Mouse (Mus musculus) liver, embryonic 13.5 days (tissue): ENCODE results near the gene Ccdc162. TPM values are rescaled to one million over a fixed set of nuclear protein-coding genes. Genes with fewer than 3 reads are reported as not detected.
"Not testable (repeated sequence)": the region's sequence is repeated elsewhere in the genome, so short reads cannot be mapped to it uniquely, and the experiment has no call there.

Experiments used
- ATAC-seq: fragments of 200-750 bp; cut with Nextera tagmentation; 2 replicates; pipeline ENCODE4 v1.8.0; 2017; ENCODE audit warnings: low read depth, mild to moderate bottlenecking, moderate number of reproducible peaks, moderate library complexity
- DNase-seq: peaks from one replicate; pipeline ENCODE4 v3.0.0; 2022
- H3K27ac ChIP-seq: fragments of 300-500 bp; sonication (generic); 2 replicates; pipeline ENCODE4 v1.5.1; 2015; ENCODE audit warnings: moderate library complexity, mild to moderate bottlenecking, inconsistent platforms
- H3K27me3 ChIP-seq: fragments of 300-500 bp; sonication (generic); 2 replicates; pipeline ENCODE4 v1.6.1; 2015; ENCODE audit warnings: mild to moderate bottlenecking, inconsistent platforms
- H3K36me3 ChIP-seq: fragments of 300-500 bp; sonication (generic); 2 replicates; pipeline ENCODE4 v1.6.1; 2015; ENCODE audit warnings: mild to moderate bottlenecking, inconsistent platforms
- H3K4me1 ChIP-seq: fragments of 300-500 bp; sonication (generic); replicated peaks from 2 replicates; pipeline ENCODE4 v1.6.1; 2015; ENCODE audit warnings: inconsistent platforms
- H3K4me2 ChIP-seq: fragments of 300-500 bp; sonication (generic); 2 replicates; pipeline ENCODE4 v1.6.1; 2015; ENCODE audit warnings: inconsistent platforms, mild to moderate bottlenecking, moderate library complexity
- H3K4me3 ChIP-seq: fragments of 300-500 bp; sonication (generic); replicated peaks from 2 replicates; pipeline ENCODE4 v1.5.1; 2015; ENCODE audit warnings: mild to moderate bottlenecking, inconsistent platforms
- H3K9ac ChIP-seq: fragments of 300-500 bp; sonication (generic); 2 replicates; pipeline ENCODE4 v1.6.1; 2015; ENCODE audit warnings: mild to moderate bottlenecking, inconsistent platforms
- H3K9me3 ChIP-seq: fragments of 300-500 bp; sonication (generic); replicated peaks from 2 replicates; pipeline ENCODE4 v1.6.1; 2016; ENCODE audit warnings: inconsistent platforms
- WGBS: fragments of 180-500 bp; shearing (Covaris S2); methylation state at CpG from one replicate; pipeline ENCODE4 v1.1.7; 2015; ENCODE audit not compliant: insufficient replicate concordance; 5-methylcytosine and 5-hydroxymethylcytosine counted together
- polyA plus RNA-seq: library from polyadenylated mRNA; unstranded; fragments of >200 nt; fragmentation: Nextera tagmentation; extraction: Ambion mirVana; gene quantifications from 2 replicates; pipeline ENCODE4 v1.2.1, GENCODE M21; 2015

The Ccdc162 gene
- polyA plus RNA-seq, 1 experiment from 2014 or later: 0.09 TPM

DNA sequence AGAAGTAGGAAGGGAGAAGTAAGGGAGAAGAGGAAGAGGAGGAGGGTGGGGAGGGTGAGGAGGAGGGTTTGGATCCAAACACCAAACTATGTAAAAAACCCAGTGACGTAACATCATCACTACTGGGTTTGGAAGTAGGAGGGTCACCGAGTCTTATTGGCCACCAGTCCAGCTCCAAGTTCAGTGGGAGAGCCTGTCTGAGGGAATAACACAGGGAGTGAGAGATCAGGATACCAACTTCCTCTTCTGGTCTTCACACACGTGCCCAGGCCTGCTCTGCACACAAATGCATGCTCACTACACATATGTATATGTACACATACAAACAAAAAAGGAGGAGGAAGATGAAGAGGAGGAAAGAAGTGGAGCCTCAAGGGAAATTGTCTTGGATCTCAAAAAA lies 42.1 kb downstream of the Ccdc162 start:
- Histone ChIP-seq H3K4me2 (no peak overlapping the region), H3K27ac (no peak overlapping the region), H3K36me3 (no peaks in the 10 kb centered on the region), H3K4me3 (no peak overlapping the region), H3K4me1 (no peaks in the 10 kb centered on the region; the same call in 1 of the 2 replicates), H3K9me3 (no peaks in the 10 kb centered on the region), H3K9ac (no peak overlapping the region), H3K27me3 (no peaks in the 10 kb centered on the region)
- WGBS: 40% methylated on average over 3 of the region's 3 CpGs
- ATAC-seq: no peak
- DNase-seq: no peak

DNA sequence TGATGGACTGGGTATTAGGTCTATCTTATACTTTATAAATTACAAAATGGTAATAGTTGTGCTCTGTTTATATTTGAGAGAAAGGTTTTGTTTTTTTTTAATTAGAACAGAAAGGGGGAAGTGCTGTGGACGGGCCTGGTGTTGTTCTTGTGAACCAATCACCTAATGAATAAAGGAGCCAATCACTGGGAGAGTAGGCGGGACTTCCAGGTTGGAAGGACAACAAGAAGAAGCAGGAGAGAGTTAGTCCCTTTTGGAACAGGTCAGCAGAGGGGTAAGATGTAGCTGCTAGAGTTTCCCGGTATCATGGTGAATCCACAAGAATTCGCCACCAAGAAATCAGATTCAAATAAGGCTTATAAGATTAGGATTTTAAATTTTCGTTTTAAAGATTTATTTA lies 46.2 kb downstream of the Ccdc162 start:
- no peak overlapping the region for H3K27ac ChIP-seq
- no peak for ATAC-seq
- H3K4me3 ChIP-seq: no peak overlapping the region
- H3K9me3 ChIP-seq: no peaks in the 10 kb centered on the region
- H3K27me3 ChIP-seq: no peaks in the 10 kb centered on the region
- H3K4me1 ChIP-seq: no peaks in the 10 kb centered on the region
- H3K4me2 ChIP-seq: no peak overlapping the region
- 57% methylated on average over 5 of the region's 5 CpGs for WGBS
- no peak overlapping the region for H3K9ac ChIP-seq
- no peaks in the 10 kb centered on the region for H3K36me3 ChIP-seq
- no peak for DNase-seq

DNA sequence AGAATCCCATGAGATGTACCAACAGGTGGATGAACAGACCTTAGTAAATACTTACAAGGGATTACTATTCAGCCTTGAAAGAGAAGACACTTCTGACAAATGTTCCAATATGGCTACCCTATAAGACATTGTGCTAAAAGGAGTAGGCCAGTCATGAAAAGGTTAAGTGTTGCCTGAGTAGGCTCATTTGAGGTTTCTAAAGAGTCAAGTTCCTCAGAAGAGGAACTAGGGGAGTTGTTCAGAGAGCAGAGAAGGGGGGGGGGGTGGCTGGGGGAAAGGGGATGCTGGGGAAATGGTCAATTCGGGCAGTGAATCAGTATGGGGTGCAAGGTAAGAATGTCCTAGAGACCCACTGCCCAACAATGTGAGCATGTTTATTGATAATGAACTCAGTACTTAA lies 50.9 kb downstream of the Ccdc162 start:
- Histone ChIP-seq H3K27ac (no peak overlapping the region), H3K4me2 (no peak overlapping the region), H3K36me3 (no peaks in the 10 kb centered on the region), H3K27me3 (no peaks in the 10 kb centered on the region), H3K4me3 (no peak overlapping the region), H3K9ac (no peak overlapping the region), H3K4me1 (no peaks in the 10 kb centered on the region), H3K9me3 (no peaks in the 10 kb centered on the region)
- ATAC-seq (no peak), DNase-seq (no peak)
- 8% methylated on average over 1 of the region's 1 CpGs for whole genome bisulfite sequencing

DNA sequence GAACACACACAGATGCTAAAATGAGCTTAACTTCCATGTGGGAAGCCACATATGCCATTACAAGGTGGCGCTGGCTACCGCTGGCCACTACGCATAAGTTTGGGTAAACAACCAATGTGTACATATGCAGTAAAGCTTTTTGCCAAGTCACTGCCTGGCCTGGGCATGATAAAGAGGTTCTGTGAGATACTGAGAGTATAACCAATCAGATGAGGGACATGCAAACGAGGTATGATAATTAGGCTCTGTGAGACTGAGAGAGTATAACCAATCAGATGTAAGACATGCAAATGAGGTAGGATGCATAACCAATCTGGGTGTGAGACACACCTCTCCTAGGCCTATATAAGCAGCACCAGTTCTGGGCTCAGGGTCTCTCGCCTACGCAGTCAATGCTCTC lies 56.8 kb downstream of the Ccdc162 start:
- not testable (repeated sequence) for H3K4me3 ChIP-seq, H3K4me1 ChIP-seq, H3K36me3 ChIP-seq, H3K27me3 ChIP-seq, ATAC-seq, H3K9ac ChIP-seq, DNase-seq, H3K4me2 ChIP-seq, H3K9me3 ChIP-seq, H3K27ac ChIP-seq
- WGBS: 78% methylated on average over 6 of the region's 6 CpGs

DNA sequence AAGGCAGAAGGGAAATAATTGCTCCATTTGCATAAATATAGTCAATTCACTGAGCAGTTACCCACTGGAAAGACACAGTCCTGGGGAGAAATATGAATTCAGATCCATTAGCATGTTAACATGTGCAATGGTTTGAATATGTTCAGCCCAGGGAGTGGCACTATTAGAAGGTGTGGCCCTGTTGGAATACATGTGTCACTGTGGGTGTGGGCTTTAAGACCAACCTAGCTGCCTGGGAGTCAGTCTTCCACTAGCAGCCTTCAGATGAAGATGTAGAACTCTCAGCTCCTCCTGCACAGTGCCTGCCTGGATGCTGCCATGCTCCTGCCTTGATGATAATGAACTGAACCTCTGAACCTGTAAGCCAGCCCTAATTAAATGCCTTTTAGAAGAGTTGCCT lies 60.8 kb downstream of the Ccdc162 start:
- not testable (repeated sequence) for DNase-seq, H3K4me2 ChIP-seq, H3K9me3 ChIP-seq, H3K27ac ChIP-seq, H3K9ac ChIP-seq, H3K4me1 ChIP-seq, H3K4me3 ChIP-seq, ATAC-seq, H3K27me3 ChIP-seq, H3K36me3 ChIP-seq

DNA sequence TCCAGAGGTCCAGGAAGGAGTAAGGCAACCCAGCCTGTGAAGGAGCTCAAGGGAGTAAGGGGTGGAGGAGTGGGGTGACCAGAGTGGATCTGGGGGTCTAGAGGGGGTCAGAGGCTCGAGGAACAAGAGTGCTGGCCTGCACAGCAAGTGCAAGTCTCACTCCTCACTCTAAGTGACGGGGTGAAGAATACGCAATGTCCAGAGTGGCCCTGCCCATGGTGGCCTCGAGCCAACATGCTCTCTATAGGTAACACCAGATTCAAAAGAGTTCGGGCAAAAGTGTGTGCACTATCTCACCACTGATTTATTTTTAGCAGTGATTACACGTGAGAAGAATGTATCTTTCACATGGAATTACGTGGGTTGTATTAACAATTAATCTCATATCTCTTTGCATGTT lies 63.4 kb downstream of the Ccdc162 start:
- no peak overlapping the region for H3K27ac ChIP-seq
- no peaks in the 10 kb centered on the region for H3K9me3 ChIP-seq
- H3K4me2 ChIP-seq: no peak overlapping the region
- no peak for ATAC-seq
- H3K4me3 ChIP-seq: no peak overlapping the region
- DNase-seq: no peak
- 55% methylated on average over 7 of the region's 7 CpGs for WGBS
- no peaks in the 10 kb centered on the region for H3K27me3 ChIP-seq
- H3K36me3 ChIP-seq: no peaks in the 10 kb centered on the region
- H3K4me1 ChIP-seq: no peaks in the 10 kb centered on the region
- no peak overlapping the region for H3K9ac ChIP-seq

DNA sequence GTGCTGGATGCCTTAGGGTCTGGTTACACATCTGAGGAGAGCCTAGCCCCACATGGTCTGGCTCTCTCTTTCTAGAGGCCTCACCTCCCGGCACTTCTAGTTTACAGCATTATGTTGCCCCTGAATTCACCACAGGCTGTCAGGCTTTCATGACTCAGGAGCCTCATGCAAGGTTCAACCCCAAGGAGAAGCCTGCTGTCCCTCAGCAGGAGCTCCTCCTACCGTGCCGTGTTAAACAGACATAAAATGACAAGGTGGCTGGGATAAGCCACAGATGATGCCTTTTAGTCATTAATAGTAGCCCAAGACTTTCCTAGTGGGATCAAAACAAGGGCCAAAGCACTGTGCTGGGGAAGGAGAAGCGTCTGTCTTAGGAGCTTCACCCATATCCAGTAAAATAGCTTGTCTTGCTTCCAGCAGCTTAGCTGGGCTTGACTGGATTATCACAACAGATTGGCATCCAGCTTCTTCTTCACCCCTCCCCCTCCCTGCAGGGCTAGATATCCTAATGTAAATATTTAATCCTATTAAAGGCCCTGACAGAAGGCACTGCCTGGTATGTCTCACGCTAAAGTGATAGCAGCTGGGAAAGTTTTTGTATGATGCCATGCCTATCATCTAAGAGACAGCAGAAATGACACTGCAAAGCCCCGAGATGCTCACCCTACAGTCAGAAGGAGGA lies 64.2 kb downstream of the Ccdc162 start:
- DNase-seq (no peak), ATAC-seq (no peak)
- H3K4me3 ChIP-seq: no peak overlapping the region
- WGBS: 46% methylated on average over 6 of the region's 6 CpGs
- H3K4me1 ChIP-seq: no peaks in the 10 kb centered on the region
- H3K27me3 ChIP-seq: no peaks in the 10 kb centered on the region
- H3K9ac ChIP-seq: no peak overlapping the region
- no peak overlapping the region for H3K4me2 ChIP-seq
- no peaks in the 10 kb centered on the region for H3K9me3 ChIP-seq
- no peaks in the 10 kb centered on the region for H3K36me3 ChIP-seq
- no peak overlapping the region for H3K27ac ChIP-seq

DNA sequence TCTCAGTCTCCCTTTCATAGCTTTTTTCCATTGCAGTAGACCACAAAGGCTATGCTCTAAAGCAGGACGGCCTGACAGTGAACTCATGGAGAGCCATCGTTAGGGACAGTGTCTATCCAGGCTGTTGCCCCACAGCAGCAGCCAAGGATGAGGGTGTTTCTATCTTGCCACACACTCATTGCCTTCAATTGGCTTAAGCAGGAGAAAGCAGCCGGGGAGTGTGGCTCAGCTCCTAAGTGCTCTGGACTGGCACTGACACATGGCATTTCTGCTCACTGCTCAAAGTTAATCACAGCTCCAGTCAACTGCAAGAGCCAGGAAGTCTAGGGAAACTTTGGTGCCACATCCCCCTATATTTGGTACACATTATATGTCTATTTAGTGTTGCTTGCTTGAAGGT lies 64.9 kb downstream of the Ccdc162 start:
- Histone ChIP-seq H3K27ac (no peak overlapping the region), H3K36me3 (no peaks in the 10 kb centered on the region), H3K9ac (no peak overlapping the region), H3K4me1 (no peaks in the 10 kb centered on the region), H3K9me3 (no peaks in the 10 kb centered on the region), H3K4me2 (no peak overlapping the region), H3K27me3 (no peaks in the 10 kb centered on the region), H3K4me3 (no peak overlapping the region)
- ATAC-seq: no peak
- WGBS: 71% methylated on average over 3 of the region's 3 CpGs
- no peak for DNase-seq

DNA sequence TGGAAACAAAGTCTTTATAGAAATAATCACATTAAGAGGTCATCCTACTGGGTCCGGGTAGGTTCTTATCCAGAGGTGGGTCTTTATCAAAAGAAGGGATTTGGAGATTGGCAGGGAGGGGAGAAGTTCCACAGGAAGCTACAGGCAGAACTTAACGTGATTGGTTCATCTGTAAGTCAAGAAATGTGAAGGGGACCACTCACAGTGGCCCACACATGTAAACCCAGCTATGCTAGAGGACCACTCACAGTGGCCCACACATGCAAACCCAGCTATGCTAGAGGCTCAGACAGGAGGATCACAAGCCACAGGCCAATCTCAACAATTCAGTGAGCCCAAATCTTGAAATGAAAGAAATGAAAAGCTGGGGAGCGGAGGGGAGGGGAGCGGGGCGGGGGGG lies 67.2 kb downstream of the Ccdc162 start:
- ATAC-seq: no peak
- no peaks in the 10 kb centered on the region for H3K9me3 ChIP-seq
- H3K36me3 ChIP-seq: no peaks in the 10 kb centered on the region
- no peak overlapping the region for H3K4me3 ChIP-seq
- H3K9ac ChIP-seq: no peak overlapping the region
- 70% methylated on average over 4 of the region's 5 CpGs for WGBS
- DNase-seq: no peak
- H3K27ac ChIP-seq: no peak overlapping the region
- H3K4me1 ChIP-seq: no peaks in the 10 kb centered on the region
- H3K27me3 ChIP-seq: no peaks in the 10 kb centered on the region
- no peak overlapping the region for H3K4me2 ChIP-seq

DNA sequence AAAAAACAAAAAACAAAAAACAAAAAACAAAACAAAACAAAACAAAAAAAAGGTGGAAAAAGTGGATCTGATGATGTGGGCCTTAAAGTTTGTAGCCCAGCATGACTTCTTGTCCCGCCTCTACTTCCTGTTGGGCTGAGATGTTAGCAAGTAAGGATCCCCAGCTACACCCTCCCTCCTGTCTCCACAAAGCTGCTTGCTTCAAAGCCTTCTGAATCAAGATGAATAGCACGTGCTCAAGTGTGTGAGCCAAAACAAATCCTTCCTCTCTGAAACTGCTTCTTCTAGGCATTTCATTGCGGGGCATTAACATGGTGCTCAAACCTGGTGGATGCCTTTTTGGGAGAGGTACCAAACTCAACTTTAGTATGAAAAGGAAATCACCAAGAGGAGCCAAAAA lies 77.7 kb downstream of the Ccdc162 start:
- no peak for ATAC-seq
- Histone ChIP-seq H3K9me3 (no peaks in the 10 kb centered on the region), H3K27ac (no peak overlapping the region), H3K4me1 (no peaks in the 10 kb centered on the region), H3K36me3 (no peaks in the 10 kb centered on the region), H3K4me2 (no peak overlapping the region), H3K27me3 (no peaks in the 10 kb centered on the region), H3K4me3 (no peak overlapping the region), H3K9ac (no peak overlapping the region)
- no peak for DNase-seq
- 48% methylated on average over 3 of the region's 3 CpGs for WGBS

DNA sequence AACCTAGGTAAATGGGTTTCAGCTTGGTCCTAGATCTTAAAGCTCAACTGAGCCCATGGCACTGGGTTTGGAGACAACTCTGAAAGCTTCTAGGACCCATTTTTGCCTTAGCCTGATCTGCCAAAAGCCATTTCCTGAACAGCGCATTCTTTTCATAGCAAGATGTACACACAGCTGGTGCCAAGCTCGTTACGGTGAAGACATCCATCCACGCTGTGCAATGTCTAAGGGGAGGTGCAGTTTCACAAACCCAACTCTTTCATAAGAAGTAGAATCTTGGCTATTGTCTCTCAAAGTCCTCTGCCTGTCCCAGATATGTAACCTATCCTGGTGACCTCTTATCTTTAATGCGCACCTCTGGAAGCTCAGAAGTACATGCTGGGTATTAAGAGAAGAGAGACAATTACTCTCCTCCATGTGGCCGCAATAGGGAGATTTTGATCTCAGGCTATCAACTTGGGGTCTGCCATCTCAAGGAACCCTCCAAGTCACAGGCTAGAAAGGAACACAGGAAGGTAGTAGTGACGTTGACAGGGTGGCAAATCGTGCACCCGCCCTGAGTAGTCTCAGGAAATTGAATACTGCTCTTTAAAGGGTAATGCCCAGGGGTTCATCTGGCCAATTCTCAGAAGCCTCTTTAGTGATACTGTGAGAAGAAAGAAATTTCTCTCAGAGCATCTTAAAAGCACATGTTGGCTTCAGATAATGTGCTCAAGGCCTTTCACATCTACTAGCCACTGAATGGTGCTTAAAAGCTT lies 81.0 kb downstream of the Ccdc162 start:
- WGBS: 60% methylated on average over 9 of the region's 9 CpGs
- H3K9me3 ChIP-seq: no peaks in the 10 kb centered on the region

DNA sequence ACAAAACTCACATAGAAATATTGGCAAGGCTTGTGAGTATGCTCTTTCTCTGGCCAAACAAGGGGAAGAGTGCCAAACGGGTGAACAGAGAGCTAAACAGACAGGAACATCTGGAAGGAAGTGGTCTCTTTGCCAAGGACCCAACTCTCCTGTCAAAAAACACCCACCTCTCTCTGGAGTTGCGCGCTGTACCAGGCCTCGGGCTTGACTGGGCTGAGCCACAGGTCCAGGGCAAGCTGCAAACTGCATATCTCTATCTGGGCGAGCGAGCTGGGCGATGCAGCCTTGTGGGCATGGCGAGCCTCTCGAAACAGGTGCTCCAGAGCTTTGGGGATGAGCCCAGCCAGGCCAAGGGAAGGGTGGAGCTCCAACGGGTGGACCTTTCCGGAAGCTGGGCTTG lies 82.6 kb downstream of the Ccdc162 start:
- Histone ChIP-seq H3K9me3 (no peaks in the 10 kb centered on the region), H3K4me3 (no peak overlapping the region), H3K9ac (no peak overlapping the region), H3K4me1 (no peaks in the 10 kb centered on the region), H3K27ac (no peak overlapping the region), H3K27me3 (no peaks in the 10 kb centered on the region), H3K4me2 (no peak overlapping the region), H3K36me3 (no peaks in the 10 kb centered on the region)
- ATAC-seq (no peak), DNase-seq (no peak)
- 68% methylated on average over 11 of the region's 11 CpGs for WGBS

More for the DNA sequence above, 81.0 kb downstream of the Ccdc162 start:
- no peak overlapping the region for H3K4me2 ChIP-seq
- no peaks in the 10 kb centered on the region for H3K27me3 ChIP-seq
- no peak for DNase-seq
- ATAC-seq: no peak
- no peak overlapping the region for H3K9ac ChIP-seq
- no peak overlapping the region for H3K4me3 ChIP-seq
- no peaks in the 10 kb centered on the region for H3K4me1 ChIP-seq
- no peak overlapping the region for H3K27ac ChIP-seq
- H3K36me3 ChIP-seq: no peaks in the 10 kb centered on the region
